Mouse (Mus musculus) liver, embryonic 12.5 days (tissue): ENCODE results near the gene Lin54. TPM values are rescaled to one million over a fixed set of nuclear protein-coding genes. Genes with fewer than 3 reads are reported as not detected.
A peak's percentile ranks its signal among the peaks of the same experiment; 100 is the strongest.

Experiments used
- ATAC-seq: fragments of 200-750 bp; cut with Nextera tagmentation; 2 replicates; pipeline ENCODE4 v1.8.0; 2017; ENCODE audit warnings: moderate number of reproducible peaks, mild to moderate bottlenecking, moderate library complexity
- H3K27ac ChIP-seq: fragments of 300-500 bp; sonication (generic); 2 replicates; pipeline ENCODE4 v1.5.1; 2016; ENCODE audit warnings: mild to moderate bottlenecking
- H3K27me3 ChIP-seq: fragments of 300-500 bp; sonication (generic); replicated peaks from 2 replicates; pipeline ENCODE4 v1.6.1; 2016; ENCODE audit warnings: mild to moderate bottlenecking, moderate library complexity
- H3K36me3 ChIP-seq: fragments of 300-500 bp; sonication (generic); 2 replicates; pipeline ENCODE4 v1.6.1; 2016; ENCODE audit warnings: mild to moderate bottlenecking, moderate library complexity
- H3K4me1 ChIP-seq: fragments of 300-500 bp; sonication (generic); 2 replicates; pipeline ENCODE4 v1.6.1; 2016
- H3K4me2 ChIP-seq: fragments of 300-500 bp; sonication (generic); 2 replicates; pipeline ENCODE4 v1.6.1; 2016; ENCODE audit warnings: mild to moderate bottlenecking, moderate library complexity
- H3K4me3 ChIP-seq: fragments of 300-500 bp; sonication (generic); 2 replicates; pipeline ENCODE4 v1.5.1; 2016; ENCODE audit warnings: mild to moderate bottlenecking, moderate library complexity
- H3K9ac ChIP-seq: fragments of 300-500 bp; sonication (generic); 2 replicates; pipeline ENCODE4 v1.6.1; 2016; ENCODE audit warnings: mild to moderate bottlenecking, moderate library complexity
- H3K9me3 ChIP-seq: fragments of 300-500 bp; sonication (generic); replicated peaks from 2 replicates; pipeline ENCODE4 v1.6.1; 2016; ENCODE audit warnings: mild to moderate bottlenecking, moderate library complexity
- WGBS: fragments of 180-500 bp; shearing (Covaris S2); methylation state at CpG from one replicate; pipeline ENCODE4 v1.1.7; 2016; ENCODE audit not compliant: insufficient replicate concordance; 5-methylcytosine and 5-hydroxymethylcytosine counted together
- microRNA-seq: library from miRNA; unstranded; fragments of <30 nt; microRNA quantifications from one replicate; pipeline ENCODE4, GENCODE M21; 2017
- polyA plus RNA-seq: library from polyadenylated mRNA; unstranded; fragments of >200 nt; fragmentation: Nextera tagmentation; extraction: Ambion mirVana; gene quantifications from 2 replicates; pipeline ENCODE4 v1.2.1, GENCODE M21; 2016

The Lin54 gene
- polyA plus RNA-seq, 1 experiment from 2014 or later = 15.0 TPM

DNA sequence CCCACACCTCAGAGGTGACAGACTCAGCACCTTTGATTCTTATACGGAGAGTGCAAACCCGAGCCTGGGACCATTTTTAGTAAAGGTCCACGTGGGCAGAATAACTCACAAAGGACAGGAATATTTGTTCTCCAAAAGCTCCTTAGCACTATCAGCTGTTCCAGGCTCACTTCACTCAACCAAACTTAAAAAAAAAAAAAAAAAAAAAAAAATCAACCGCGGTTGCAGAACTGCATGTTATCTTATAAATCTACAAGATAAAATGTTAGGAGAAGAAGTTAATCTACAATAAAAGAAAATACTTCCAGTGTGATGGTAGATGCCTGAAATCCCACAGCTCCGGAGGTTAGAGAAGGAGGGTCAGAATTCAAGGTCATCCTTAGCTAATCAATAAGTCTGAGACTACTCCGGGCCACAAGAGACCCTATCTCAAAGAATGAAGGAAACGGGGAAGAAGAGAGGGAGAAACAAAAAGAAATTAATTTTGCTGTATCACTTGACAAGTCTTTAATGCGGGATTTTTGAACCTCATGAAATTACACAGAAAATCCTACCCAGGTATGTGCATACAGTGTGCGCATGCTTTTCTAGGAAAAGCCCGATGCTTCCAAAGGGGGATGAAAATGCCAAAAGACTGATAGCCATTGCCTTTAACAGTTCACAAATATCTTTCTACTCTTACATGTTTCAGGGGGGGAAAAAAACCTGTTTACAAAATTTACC lies 85.8 kb downstream of the Lin54 start:
- Histone ChIP-seq H3K9me3 (no peaks in the 10 kb centered on the region), H3K4me3 (peak overlapping the region; percentile 77), H3K9ac (peak overlapping the region; percentile 78), H3K27ac (no peak overlapping the region), H3K36me3 (peaks cover 20% of the 10 kb centered on the region), H3K4me1 (peaks cover 45% of the 10 kb centered on the region), H3K27me3 (no peaks in the 10 kb centered on the region), H3K4me2 (peak overlapping the region; percentile 83)
- ATAC-seq = no peak
- WGBS = 43% methylated on average over 11 of the region's 11 CpGs

DNA sequence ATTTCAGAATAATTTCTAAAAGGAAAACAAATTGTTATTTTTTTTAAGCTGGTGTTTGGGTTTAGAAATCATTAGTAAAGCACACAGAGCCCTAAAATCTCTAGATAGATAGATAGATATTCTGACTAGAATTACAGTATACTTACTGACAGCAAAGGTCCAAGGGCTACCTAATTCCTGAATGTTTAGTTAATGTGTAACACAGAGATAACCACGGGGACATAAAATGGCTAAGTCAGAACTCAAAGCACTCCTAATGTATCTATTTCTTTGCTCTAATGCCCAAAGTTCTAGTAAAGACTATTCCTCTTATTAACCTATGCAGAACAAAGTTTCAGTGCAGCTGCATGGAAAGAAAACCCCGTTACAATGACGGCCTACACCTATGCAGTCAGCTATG lies 87.6 kb downstream of the Lin54 start:
- 68% methylated on average over 3 of the region's 3 CpGs for WGBS
- peaks cover 10% of the 10 kb centered on the region for H3K36me3 ChIP-seq
- no peak overlapping the region for H3K4me3 ChIP-seq
- H3K27me3 ChIP-seq = no peaks in the 10 kb centered on the region
- H3K4me2 ChIP-seq = peak overlapping the region; percentile 29; the same call in 1 of the 2 replicates
- no peak for ATAC-seq
- no peak overlapping the region for H3K9ac ChIP-seq
- H3K4me1 ChIP-seq = peaks cover 45% of the 10 kb centered on the region
- no peak overlapping the region for H3K27ac ChIP-seq
- no peaks in the 10 kb centered on the region for H3K9me3 ChIP-seq

DNA sequence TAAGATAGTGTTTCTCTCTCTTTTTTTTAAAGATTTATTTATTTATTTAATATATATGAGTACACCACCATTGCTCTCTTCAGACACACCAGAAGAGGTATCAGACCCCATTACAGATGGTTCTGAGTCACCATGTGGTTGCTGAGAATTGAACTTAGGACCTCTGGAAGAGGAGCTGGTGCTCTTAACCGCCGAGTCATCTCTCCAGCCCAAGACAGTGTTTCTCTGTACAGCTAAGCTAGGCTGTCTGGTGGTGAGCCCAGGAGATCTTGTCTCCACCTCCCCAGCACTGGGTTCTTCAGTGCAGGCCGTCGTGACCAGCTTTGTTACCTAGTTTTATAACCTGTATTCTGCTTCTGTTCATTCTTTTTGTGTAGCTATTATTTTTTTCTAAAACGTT lies 90.2 kb downstream of the Lin54 start:
- H3K9ac ChIP-seq = no peak overlapping the region
- no peaks in the 10 kb centered on the region for H3K9me3 ChIP-seq
- no peak overlapping the region for H3K4me3 ChIP-seq
- no peaks in the 10 kb centered on the region for H3K27me3 ChIP-seq
- peaks cover 33% of the 10 kb centered on the region for H3K4me1 ChIP-seq
- H3K36me3 ChIP-seq = peaks cover 27% of the 10 kb centered on the region
- H3K4me2 ChIP-seq = no peak overlapping the region
- no peak for ATAC-seq
- no peak overlapping the region for H3K27ac ChIP-seq
- 66% methylated on average over 5 of the region's 5 CpGs for WGBS

DNA sequence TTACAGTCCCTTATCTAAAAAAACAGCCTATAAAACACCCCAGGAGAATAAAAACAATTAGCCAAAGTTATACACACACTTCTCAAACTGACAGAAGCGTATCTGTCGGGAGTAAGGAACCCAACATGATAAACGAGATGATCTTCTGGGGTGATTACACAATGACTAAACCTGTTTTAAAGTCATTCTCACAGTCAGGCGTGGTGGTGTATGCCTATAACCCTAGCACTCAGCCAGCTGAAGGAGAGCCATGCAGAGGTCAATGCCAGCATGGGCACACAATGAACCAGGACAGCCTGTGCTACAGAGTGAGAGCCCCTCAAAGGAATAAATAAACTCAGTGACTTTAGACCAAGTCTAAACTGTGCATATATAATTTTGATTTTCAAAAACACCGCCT lies 92.0 kb downstream of the Lin54 start:
- no peak overlapping the region for H3K4me2 ChIP-seq
- no peak overlapping the region for H3K27ac ChIP-seq
- WGBS = 69% methylated on average over 5 of the region's 5 CpGs
- no peaks in the 10 kb centered on the region for H3K9me3 ChIP-seq
- no peak overlapping the region for H3K9ac ChIP-seq
- no peaks in the 10 kb centered on the region for H3K27me3 ChIP-seq
- no peak for ATAC-seq
- H3K36me3 ChIP-seq = peaks cover 40% of the 10 kb centered on the region
- peaks cover 16% of the 10 kb centered on the region for H3K4me1 ChIP-seq
- no peak overlapping the region for H3K4me3 ChIP-seq

DNA sequence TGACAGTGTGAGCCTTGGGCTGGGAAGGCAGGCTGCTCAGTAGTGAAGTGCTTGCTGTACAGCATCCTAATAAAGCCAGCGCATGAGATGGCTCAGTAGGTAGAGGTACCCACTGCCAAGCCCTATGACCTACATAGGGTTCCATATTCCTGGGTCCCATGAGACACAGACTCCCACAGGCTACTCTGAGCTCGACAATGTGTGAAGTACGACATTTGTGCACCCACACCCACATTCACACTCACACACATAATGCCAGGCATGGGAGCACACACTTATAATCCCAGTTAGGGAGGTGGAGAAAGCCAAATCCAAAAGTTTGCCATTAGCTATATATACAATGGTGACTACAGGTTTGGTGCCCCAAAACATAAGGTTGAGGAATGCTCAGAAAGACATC lies 103.7 kb downstream of the Lin54 start:
- Histone ChIP-seq H3K27me3 (no peaks in the 10 kb centered on the region), H3K4me1 (no peaks in the 10 kb centered on the region), H3K27ac (no peak overlapping the region), H3K36me3 (peaks cover 90% of the 10 kb centered on the region), H3K9me3 (no peaks in the 10 kb centered on the region), H3K4me3 (no peak overlapping the region), H3K4me2 (no peak overlapping the region), H3K9ac (no peak overlapping the region)
- ATAC-seq = no peak
- 89% methylated on average over 3 of the region's 3 CpGs for WGBS

DNA sequence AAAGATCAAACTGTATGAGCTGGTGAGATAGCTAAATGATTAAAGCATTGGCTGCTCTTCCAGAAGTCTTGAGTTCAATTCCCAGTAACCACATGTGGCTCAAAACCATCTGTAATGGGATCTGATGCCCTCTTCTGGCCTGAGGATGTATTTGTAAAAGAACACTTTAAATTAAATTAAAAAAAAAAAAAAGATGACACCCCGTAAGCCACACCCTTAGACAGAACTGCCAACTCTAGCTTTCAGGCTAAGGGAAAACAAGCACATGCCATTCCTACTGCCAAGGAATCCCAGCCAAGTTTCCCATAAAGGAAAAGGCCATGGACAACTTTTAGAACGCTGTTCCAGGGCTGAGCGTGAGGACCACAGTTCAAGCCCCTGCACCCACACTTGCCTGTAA lies 106.8 kb downstream of the Lin54 start:
- WGBS = 73% methylated on average over 3 of the region's 3 CpGs
- H3K4me1 ChIP-seq = no peaks in the 10 kb centered on the region
- H3K9me3 ChIP-seq = no peaks in the 10 kb centered on the region
- no peak for ATAC-seq
- no peak overlapping the region for H3K4me3 ChIP-seq
- no peak overlapping the region for H3K9ac ChIP-seq
- H3K36me3 ChIP-seq = peaks cover 96% of the 10 kb centered on the region
- H3K27ac ChIP-seq = no peak overlapping the region
- no peaks in the 10 kb centered on the region for H3K27me3 ChIP-seq
- no peak overlapping the region for H3K4me2 ChIP-seq

DNA sequence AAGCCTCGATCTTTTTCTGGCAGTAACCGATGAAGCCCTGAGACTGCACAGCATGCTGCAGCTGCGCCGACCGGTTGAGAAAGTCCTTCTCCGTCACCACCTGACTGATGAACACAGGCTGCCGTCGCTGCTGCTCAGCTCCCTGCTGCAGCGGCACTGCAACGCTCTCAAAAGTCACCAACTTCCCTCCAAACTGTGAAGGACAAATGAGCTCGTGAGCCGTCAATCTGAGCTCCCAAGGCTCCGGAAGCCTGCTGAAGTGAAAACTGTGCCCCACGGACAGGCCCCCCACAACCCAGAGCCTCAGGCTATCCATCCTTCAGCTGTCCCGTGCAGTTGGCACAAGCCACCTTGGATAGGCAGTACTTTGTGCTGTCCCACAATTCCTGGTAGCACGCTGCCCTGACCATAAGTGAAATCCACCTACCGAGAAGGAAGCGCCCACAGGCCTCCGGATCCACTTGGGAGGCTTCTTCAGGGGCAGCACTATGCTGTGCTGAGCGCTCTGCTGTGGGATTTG lies 107.9 kb downstream of the Lin54 start:
- Histone ChIP-seq H3K9ac (no peak overlapping the region), H3K27me3 (no peaks in the 10 kb centered on the region), H3K4me1 (no peaks in the 10 kb centered on the region), H3K4me3 (no peak overlapping the region), H3K36me3 (peaks cover 93% of the 10 kb centered on the region), H3K4me2 (no peak overlapping the region), H3K9me3 (no peaks in the 10 kb centered on the region), H3K27ac (no peak overlapping the region)
- 87% methylated on average over 20 of the region's 20 CpGs for WGBS
- no peak for ATAC-seq

Small RNAs within 50 kb of the gene (microRNA-seq; reads per million reads assigned to microRNA genes)
- not detected for gene Gm23222

Other genes with a start within 250 kb of the Lin54 start
- 65.0 and 67.0 TPM in 2 replicates for gene Sec31a, start 84.4 kb downstream of the Lin54 start, polyA plus RNA-seq
- gene Cops4, start 17.7 kb upstream of the Lin54 start, polyA plus RNA-seq = 108 and 114 TPM in 2 replicates
- 32.2 and 35.8 TPM in 2 replicates for gene Plac8, start 71.6 kb upstream of the Lin54 start, polyA plus RNA-seq
- gene Coq2, start 174.5 kb upstream of the Lin54 start, polyA plus RNA-seq = 42.4 and 42.8 TPM in 2 replicates
- gene Hpse, start 219.1 kb upstream of the Lin54 start, polyA plus RNA-seq = 2.2 and 2.5 TPM in 2 replicates